Mouse (Mus musculus) small intestine, adult 2 months (tissue): Measurements from ENCODE around the gene Prkag2.

ENCODE experiments used
- CTCF ChIP-seq: fragments of 200-500 bp; IDR thresholded peaks from 2 replicates; pipeline ENCODE4 v1.5.1; 2012; ENCODE audit warnings: low read depth, mild to moderate bottlenecking, control low read depth, inconsistent platforms, low read length, moderate library complexity, mixed read lengths; ENCODE audit not compliant: insufficient replicate concordance, insufficient read length; ENCODE audit errors: extremely low read depth
- POLR2A ChIP-seq: fragments of 200-500 bp; IDR thresholded peaks from 2 replicates; pipeline ENCODE4 v1.6.1; 2012; ENCODE audit warnings: low read depth, mild to moderate bottlenecking, control low read depth, inconsistent platforms, low read length, moderate library complexity

GRCm38 (mm10) chr5:25058853-25059741, 41.3 kb downstream of the Prkag2 start:
- no peak for TF ChIP-seq CTCF
- no peak for TF ChIP-seq POLR2A
